Mouse (Mus musculus) embryo, embryonic 10 days (tissue): ENCODE measurements at regions not wholly inside any gene's neighbourhood (a gene's known extent, or its start where the extent isn't known, plus 50 kb on each side); places are given as distances from the start of the nearest gene placed in this dataset.
"Not testable (repeated sequence)": the region's sequence is repeated elsewhere in the genome, so short reads cannot be mapped to it uniquely, and the experiment has no call there.

Source experiments
- DNase-seq: peaks from one replicate; pipeline ENCODE4 v3.0.0-alpha.2; 2015; ENCODE audit warnings: low spot score

DNA sequence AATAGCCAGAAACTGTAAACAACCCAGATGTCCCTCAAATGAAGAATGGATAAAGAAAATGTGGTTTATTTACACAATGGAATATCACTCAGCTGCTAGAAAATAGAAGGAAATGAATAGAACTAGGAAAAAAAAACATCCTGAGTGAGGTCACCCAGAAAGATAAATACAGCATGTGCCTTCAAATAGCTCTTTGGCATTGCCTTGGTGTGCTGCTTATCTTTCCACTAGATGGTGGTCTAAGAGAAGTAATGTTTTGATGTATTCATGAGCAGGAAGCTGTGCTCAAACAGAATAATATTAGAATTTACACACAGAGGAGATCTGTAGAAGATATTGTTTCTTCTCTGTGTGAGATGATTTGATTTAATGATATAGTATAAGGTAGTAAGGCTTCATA is 78.8 kb downstream of the Zfp619 start:
- no peak for DNase-seq

DNA sequence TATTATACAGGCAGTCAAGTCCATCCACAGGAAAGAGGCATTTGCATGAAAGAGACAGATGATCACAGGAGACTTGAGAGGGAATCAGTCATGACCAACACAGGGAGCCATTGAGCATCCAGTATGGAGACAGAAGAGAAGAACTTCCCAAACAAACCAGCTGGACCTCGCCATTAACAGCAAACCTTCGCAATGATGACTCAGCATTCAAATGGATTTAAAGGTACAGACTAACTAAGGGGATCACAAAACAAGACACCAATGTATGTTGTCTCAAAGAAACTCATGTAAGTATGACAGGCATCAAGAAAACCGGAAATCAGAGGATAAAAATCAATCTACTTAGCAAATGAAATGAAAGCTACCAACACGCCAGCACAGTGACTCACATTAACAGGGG is 96.2 kb downstream of the Zfp619 start:
- DNase-seq, result no peak

DNA sequence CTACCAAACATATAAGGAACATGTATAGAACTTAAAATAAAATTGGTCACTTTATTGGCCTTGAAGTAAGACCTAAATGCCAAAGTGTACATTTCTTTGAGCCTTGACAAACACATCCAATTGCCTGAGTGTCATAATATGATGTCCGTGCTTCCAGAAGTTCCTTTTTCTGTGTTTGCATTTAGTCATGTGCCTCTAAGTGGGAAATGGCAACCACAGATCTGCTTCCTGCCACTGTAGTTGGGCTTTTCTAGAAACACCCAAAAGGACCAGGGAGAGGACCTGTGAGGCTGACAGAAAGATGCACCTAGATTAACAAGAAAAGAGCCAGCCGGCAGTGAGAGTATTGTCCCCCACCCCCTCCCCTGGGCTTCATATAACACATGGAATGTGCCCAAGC is 97.5 kb downstream of the Zfp619 start:
- no peak for DNase-seq

DNA sequence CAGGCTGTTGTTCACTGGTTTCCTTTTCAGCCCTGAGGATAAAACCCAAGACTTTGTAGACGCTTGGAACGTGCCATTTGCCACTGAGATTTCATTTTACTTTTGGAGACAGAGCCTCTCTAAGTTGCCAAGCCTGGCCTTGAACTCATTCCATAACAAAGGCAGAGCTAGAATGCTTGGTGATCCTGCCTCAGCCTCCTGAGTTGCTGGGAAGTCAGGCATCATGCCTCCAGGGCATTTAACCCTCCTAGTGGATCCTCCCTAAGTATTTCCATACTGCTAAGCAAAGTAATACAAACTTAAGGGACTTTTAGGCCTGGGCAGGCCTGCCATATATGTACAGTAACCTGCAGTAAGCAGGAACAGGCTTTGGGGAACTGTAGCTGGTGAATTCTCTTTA is 104.2 kb downstream of the Zfp619 start:
- DNase-seq, result no peak

DNA sequence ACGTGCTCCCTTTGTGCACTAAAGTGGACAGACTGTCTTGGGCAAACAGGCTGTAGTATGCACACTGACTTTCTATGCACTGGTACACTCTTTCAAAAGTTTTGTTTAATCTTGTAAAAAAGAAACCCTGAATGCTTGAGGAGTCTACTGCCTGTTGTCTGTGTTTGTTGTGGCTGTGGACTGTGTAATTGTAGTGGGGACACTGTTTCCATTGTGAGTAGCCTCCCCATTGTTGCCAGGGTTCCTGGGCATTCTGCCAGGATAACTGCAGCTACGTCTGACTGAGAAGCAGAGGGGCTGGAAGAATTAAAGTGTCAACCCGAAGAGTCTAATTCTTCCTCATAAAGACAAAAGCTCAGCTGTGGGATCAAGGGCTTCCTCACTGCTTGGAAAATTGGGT is 115.3 kb downstream of the Zfp619 start:
- no peak for DNase-seq

DNA sequence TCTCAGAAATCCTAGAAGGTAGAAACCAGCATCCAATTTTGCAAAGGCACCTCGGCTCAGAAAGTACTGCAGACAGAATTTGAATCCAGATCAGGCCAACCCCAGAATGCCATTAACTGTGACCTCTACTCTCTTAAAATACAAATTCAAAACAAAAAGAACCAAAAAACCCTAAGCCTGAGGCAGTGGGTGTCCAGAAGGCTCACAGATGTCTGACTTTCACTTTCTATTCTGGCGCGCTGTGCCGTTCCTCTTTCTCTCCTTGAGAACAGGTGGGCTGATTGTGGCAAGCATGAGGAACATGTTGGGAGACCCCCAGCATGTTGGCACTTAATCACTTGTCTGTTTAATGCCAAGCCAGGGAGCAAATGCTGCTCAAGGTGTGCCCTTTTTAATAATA is 124.8 kb downstream of the Zfp619 start:
- DNase-seq, result no peak

DNA sequence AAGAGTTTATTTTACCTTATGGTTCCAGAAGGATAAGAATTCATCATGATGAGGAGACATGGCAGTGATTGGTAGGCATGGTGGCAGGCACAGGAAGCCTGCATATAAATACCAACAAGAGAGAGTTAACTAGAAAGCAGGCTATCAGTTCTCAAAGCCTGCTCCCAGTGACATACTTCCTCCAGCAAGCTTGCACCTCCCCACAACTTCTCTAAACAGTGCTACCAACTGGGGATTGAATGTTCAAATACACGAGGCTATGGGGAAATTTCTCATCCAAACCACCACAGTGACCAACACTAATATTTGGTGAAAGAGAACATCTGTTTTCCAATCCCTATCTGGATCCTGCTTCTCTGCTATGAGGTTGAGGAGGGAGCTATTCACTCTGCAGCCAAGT is 125.8 kb downstream of the Zfp619 start:
- DNase-seq, result no peak

DNA sequence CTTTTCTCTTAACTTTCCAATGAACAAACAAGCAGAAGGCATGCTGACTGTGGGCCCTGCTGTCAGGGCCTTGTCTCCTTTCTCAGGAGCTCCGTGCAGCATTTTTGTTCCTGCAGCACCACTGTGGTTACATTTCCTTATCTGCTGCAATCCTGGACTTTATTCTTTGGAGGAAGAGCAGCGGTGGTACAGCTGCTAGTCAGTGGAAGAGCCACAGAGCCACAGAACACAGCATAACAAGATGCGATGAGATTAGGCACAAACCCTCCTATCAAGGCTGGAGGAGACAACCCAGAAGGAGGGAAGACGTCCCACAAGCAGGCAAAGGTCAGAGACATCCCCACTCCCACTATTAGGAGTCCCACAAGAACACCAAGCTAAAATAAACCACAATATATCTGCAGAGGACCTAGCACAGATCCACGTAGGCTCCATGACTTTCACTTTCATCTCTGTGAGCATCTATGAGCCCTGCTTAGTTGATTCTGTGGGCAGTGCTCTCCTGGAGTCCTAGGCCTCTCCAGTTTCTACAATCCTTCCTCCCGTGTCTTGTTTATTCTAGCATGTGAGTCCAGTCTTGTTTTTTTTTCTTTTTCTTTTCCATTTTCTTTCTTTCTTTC is 133.0 kb downstream of the Zfp619 start:
- DNase-seq, result no peak

DNA sequence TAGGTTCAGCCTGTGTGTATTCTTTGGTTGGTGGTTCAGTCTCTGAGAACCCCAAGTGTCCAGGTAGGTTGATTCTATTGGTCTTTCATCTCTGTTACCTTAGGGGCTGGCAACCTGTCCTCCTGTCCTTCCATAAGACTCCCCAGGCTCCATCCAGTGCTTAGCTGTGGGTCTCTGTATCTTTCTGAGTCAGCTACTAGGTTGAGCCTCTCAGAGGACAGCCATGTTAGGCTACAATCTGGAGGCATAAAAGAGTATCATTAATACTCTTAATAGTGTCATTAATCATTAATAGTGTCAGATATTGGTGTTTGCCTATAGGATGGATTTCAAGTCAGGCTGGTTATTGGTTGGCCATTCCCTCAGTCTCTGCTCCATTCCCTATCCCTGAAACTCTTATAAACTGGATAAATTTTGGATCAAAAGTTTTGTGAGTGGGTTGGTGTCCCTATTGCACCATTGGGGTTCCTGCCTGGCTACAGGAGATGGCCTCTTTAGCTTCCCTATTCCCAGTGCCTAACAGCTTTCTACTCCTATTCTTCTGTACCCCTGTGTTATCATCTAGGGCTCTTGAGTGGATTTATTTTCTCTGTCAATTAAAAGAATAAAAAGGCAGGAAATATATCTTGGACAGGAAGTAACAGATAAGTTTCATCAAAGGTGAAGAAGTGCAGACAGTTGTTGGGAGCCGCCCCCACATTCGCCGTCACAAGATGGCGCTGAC is 137.2 kb downstream of the Zfp619 start:
- DNase-seq, result no peak

DNA sequence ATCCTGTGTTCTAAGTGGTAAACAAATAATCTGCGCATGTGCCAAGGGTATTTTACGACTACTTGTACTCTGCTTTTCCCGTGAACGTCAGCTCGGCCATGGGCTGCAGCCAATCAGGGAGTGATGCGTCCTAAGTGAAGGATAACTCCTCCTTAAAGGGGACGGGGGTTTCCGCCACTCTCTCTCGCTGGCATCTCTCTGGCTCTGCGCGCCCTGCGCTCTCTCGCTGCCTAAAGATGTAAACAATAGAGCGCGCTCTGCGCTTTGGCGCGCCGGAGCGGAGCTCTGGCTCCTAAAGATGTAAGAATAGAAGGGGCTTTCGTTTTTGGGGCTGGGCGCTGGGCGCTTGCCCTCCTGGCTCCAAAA is 137.7 kb downstream of the Zfp619 start:
- DNase-seq, result not testable (repeated sequence)

DNA sequence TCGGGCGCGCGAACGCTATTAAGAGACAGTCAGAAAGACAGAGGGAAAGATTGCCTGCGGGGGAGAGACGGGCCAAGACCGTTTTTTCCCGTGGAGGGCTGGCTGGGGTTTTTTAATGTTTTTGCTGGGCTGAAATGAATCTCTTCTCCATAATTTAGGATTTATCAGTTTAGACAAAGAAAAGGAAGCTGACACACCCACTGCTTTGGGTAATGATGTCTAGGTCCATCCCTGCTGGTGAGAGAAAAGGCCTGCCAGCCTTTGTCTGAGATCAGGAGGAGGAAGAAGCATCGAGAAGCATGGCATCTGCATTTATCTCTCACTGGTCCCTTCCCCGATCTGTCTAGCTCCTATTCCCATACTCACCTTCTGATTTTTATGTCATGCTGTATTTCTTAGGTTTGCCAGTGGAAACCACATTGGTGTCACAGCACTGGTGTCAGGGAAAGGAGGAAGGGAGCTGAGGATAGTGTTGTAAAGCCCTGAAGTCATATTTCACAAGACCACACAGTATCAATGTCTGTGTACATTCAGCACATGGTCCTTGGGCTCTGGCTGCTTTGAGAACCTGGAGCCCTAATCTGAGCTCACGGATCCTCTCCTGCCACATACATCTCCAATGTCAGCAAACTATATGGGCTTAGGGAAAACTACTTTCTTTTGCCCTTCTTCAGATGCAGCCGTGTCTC is 138.3 kb downstream of the Zfp619 start:
- no peak for DNase-seq

DNA sequence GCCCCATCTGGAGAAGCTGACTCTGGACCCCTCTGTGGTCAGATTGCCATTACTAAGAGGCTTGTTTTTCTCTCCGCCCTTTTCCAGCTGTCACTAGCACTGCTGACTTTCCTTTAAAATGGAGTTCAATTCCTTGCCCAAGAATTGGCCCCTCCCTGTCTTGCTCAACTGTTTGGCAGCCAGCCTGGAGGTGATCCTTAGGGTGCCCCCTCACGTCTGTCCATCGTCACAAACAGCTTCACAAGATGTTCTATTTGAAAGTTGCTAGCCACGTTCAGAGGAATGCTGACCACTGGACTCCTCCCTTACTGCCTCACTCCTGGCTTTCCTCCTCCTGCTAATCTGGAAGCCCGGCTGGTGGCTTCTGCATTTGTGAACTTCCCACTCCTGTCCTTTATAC is 142.0 kb downstream of the Zfp619 start:
- DNase-seq, result no peak

DNA sequence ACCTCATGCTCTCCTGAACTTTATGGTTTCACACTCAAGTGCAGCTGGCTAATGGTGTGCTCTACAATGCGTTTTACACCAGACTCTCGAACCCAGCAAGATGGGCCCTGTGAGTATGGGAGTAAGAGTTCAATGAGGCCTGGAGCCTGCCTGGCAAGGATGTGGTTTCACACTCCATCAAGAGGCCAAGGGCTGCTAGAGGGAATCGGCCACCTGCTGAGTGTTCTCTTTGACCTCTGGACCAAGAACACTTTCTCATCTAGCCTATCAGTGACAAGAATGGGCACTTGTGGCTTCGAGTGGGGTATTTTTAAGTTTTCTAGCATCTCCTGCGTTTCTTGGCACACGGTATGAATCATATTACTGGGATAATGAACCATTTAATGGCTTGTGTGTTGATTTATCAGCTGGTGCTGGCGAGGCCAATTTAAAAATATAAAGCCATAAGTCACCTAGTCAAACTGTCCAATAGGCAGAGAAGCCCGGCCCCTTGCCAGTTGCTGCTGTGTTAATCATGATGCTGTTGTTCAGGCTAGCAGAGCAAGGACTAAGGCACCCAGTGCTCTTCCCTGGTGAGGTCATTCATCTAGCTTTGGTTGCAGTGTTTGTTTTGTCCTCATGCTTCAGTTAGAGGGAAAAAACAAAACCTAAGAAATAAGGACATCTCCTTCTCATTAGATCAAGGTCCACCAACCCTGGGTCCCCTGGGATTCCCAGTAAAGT is 157.7 kb downstream of the Zfp619 start:
- no peak for DNase-seq

DNA sequence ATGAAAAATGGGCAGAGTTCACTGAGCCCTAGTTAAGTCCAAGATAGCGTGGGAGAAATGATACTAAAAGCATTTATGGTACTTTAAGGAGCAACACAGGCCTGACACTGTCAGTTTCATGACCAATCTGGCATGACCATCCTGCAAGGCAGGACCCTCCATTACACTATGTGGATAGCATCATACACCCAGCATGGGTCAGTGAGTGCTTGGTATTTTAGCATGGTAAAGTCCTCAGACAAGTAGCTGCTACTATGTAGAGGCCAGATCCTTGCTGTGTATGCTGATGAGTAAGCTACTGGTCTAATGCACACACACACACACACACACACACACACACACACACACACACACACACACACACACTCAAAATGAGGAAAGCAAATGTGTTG is 158.3 kb downstream of the Zfp619 start:
- DNase-seq, result no peak

DNA sequence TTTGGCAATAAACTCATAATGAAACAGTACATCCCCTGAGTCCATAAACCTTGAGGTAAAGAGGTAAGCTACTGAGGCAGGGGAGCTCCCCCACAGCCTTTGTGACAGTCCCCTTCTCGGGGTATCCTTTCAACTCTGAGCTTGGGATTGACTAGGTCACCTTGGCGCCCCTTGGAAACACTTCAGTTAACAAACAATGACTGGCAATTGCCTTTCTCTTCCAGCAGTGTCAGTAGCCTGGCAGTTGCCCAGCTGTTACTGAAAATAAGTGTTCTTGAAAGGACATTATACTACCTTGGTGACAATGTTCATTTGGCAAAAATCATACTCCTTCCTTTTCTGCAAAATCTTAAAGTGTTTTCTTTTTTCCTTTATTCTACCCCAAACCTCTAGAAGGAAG is 162.8 kb downstream of the Zfp619 start:
- no peak for DNase-seq

DNA sequence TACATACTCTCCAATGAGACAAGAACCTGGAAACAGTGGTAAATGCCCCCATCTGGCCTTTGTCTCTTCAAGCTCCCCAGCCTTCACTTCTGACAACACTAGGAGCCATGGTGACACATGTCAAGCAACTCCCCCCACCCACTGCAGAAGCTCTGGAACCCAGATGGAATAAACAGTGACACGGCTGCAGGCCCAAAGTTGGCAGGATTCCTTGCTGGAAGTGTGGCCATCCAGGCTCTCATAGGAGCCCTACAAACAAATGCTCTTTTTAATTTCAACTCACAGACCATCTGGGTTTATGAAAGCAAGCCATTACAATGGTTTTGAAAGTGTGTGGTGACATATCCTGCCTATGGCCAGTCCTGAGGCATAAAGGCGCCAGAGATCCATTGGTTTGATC is 179.0 kb downstream of the Zfp619 start:
- no peak for DNase-seq

DNA sequence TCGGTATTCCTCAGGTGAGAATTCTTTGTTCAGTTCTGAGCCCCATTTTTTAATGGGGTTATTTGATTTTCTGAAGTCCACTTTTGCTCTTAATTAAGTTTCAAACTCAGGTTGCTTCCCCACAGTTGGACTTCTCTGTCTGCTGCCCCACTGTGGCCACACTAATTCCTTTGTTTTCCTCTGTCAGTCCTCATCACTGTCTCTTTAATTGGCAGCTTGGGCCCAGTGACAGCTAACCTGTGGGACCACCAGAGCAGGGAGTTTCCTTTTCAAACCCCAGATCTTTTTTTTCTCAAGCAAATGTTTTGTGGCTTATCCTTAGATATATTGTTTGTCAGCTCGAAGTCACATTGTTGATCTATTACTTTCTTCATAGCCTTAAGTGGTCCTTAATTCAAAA is 183.9 kb downstream of the Zfp619 start:
- no peak for DNase-seq

DNA sequence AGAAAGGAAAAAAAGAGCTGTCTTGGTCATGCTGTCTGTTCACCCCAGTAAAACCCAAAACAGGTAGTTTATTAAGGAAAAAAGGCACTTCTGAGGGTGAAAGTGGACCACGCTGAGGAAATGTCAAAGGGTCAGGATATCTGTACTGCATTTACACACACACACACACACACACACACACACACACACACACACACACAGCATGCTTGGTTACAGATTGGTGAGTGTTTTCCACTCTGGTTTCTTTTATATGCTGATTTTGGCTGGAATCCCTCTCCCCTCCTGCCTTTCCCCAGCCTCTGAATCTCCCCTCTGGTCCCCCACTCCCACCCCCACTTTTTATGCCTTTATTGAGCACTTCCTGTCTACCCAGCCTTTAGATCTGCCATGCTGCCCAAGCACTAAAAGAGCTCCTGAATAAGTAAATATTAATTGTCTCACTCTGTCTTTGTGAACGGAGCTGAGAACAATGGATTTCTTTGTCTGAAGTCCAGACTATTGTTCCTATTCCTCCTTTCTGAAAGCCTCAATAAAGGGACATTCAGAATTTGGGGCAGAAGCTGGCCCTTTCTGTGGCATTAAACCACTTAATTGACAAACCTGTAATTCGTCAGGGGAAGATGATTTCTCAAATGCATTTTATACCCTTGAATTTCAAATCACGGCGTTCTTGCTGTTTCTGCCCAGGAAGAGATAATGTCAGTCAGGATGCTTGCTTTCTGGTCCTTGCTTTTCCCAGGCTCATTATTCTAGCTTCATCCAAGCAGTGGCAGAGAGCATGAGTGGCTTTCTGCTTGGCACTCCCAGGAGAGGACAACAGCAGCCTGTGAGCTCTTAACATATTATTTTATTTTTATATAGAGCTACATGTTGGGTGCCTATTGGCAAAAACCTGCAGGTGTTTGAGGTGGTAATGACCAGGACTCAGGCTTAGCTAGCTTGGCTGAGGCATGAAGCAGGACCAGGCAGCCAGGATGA is 187.8 kb downstream of the Zfp619 start:
- peak; percentile 7 for DNase-seq

DNA sequence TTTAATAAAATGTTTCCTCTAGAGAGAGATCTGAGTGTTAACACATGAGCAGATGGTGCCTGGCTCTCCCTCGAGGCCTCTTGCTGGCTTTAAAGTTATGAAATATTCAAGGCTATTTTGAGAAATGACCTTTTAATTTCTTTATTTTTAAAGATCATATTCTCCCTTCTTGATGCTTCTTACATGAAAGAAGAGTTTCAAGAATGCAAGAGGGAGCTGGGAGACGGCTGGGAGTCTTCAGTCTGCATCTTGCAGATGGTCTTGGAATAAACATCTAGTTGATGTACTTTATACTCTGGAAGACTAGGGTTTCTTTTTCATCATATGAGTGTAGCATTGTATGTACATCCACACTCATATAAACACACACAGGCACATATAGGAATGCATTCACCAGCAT is 189.0 kb downstream of the Zfp619 start:
- no peak for DNase-seq

DNA sequence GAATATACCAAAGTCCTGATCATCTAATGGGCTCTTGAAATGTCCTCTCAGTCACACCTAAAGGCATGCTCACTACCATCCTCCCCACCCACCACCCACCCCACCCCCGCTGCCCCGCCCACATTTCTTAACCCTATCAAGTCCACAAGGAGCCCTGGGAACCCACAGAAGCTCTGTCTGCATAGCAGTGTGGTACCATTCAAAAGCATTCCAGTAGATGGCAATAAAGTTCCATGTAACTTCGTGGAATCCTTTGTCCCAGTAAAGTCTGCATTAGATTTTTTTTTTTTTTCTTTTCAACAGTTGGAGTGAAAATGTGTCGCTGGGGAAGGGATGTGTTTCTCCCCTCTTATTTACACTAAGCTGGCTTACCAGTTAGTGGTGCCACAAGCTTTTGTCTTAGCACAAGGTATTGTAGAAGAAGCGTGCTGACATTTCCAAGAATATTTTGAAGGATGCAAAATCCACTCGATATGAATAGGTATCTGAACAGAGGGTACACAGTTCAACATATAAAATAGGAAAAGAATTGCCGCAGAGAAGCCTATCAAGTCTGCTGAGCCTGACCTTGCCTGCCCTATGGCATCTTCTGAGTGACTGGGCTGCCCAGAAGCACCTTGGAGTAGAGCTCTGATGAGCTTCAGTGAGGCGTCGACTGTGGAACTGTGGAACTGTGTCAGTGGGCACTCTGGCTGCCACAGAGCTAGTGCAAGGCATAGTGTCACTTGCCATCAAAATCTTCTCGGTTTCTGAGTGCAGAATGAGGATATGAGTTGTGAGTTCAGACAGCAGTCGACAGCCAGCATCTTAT is 199.0 kb downstream of the Zfp619 start:
- DNase-seq, result peak; percentile 78
